Mouse (Mus musculus) erythroblast, embryonic 14.5 days (primary cell): ENCODE results near the gene Cdk5rap3. TPM values are rescaled to one million over a fixed set of nuclear protein-coding genes. Genes with fewer than 3 reads are reported as not detected.

ENCODE experiments used
- H3K27me3 ChIP-seq: 2 replicates; pipeline ENCODE4 v1.6.1; 2012; ENCODE audit warnings: inconsistent platforms; ENCODE audit not compliant: control insufficient read depth
- H3K36me3 ChIP-seq: 2 replicates; pipeline ENCODE4 v1.6.1; 2012; ENCODE audit warnings: mild to moderate bottlenecking, inconsistent platforms; ENCODE audit not compliant: control insufficient read depth
- H3K4me1 ChIP-seq: 2 replicates; pipeline ENCODE4 v1.6.1; 2012; ENCODE audit warnings: inconsistent platforms; ENCODE audit not compliant: control insufficient read depth
- H3K4me3 ChIP-seq: replicated peaks from 2 replicates; pipeline ENCODE3; 2012; ENCODE audit warnings: moderate library complexity, mild to moderate bottlenecking, inconsistent platforms
- H3K9me3 ChIP-seq: 2 replicates; pipeline ENCODE4 v1.6.1; 2012; ENCODE audit warnings: low read length, inconsistent platforms, mixed read lengths; ENCODE audit not compliant: control insufficient read depth
- GATA1 ChIP-seq: IDR thresholded peaks from 2 replicates; pipeline ENCODE4 v1.6.1; 2012; ENCODE audit warnings: low read length, inconsistent platforms, mixed read lengths
- TAL1 ChIP-seq: IDR thresholded peaks from 3 replicates; pipeline ENCODE4 v1.6.1; 2012; ENCODE audit warnings: low read length, inconsistent platforms, mixed read lengths
- polyA plus RNA-seq: library from polyadenylated mRNA; stranded (reverse); fragments of >175 nt; gene quantifications from 2 replicates; pipeline ENCODE4 v1.2.3, GENCODE M21; 2012

Cdk5rap3 gene
- polyA plus RNA-seq, 1 experiment: 4.8 TPM

- peaks cover 10% of the 10 kb centered on the region for H3K27me3 ChIP-seq
- no peak overlapping the region for H3K4me3 ChIP-seq
- H3K36me3 ChIP-seq: peaks cover 48% of the 10 kb centered on the region
- no peaks in the 10 kb centered on the region for H3K9me3 ChIP-seq
- peaks cover 15% of the 10 kb centered on the region for H3K4me1 ChIP-seq
- TF ChIP-seq GATA1: no peak
- no peak for TF ChIP-seq TAL1
Measured at GRCm38 (mm10) chr11:96906431-96907161, 9.7 kb downstream of the Cdk5rap3 start.

GRCm38 (mm10) chr11:96902639-96903635 lies 13.4 kb downstream of the Cdk5rap3 start:
- Histone ChIP-seq H3K36me3 (peaks cover 15% of the 10 kb centered on the region), H3K4me3 (no peak overlapping the region), H3K27me3 (peaks cover 10% of the 10 kb centered on the region), H3K9me3 (no peaks in the 10 kb centered on the region), H3K4me1 (peaks cover 25% of the 10 kb centered on the region)
- TF ChIP-seq GATA1 (no peak), TAL1 (no peak)

GRCm38 (mm10) chr11:96901332-96901731 lies 15.0 kb downstream of the Cdk5rap3 start:
- Histone ChIP-seq H3K27me3 (peaks cover 10% of the 10 kb centered on the region), H3K9me3 (no peaks in the 10 kb centered on the region), H3K4me1 (peaks cover 13% of the 10 kb centered on the region), H3K4me3 (no peak overlapping the region), H3K36me3 (no peaks in the 10 kb centered on the region)
- TF ChIP-seq GATA1: no peak
- TF ChIP-seq TAL1: no peak

- TF ChIP-seq GATA1 (no peak), TAL1 (no peak)
- H3K27me3 ChIP-seq: peaks cover 10% of the 10 kb centered on the region
- H3K36me3 ChIP-seq: no peaks in the 10 kb centered on the region
- H3K9me3 ChIP-seq: no peaks in the 10 kb centered on the region
- peaks cover 13% of the 10 kb centered on the region for H3K4me1 ChIP-seq
- H3K4me3 ChIP-seq: no peak overlapping the region
Measured at GRCm38 (mm10) chr11:96899449-96900306, 16.6 kb downstream of the Cdk5rap3 start.

GRCm38 (mm10) chr11:96895886-96896285 lies 20.4 kb downstream of the Cdk5rap3 start:
- Histone ChIP-seq H3K27me3 (no peaks in the 10 kb centered on the region), H3K36me3 (no peaks in the 10 kb centered on the region), H3K4me3 (no peak overlapping the region), H3K4me1 (peaks cover 13% of the 10 kb centered on the region), H3K9me3 (no peaks in the 10 kb centered on the region)
- TF ChIP-seq GATA1 (no peak), TAL1 (no peak)

- H3K36me3 ChIP-seq: no peaks in the 10 kb centered on the region
- H3K9me3 ChIP-seq: no peaks in the 10 kb centered on the region
- no peak for TF ChIP-seq GATA1
- TF ChIP-seq TAL1: no peak
- no peaks in the 10 kb centered on the region for H3K4me1 ChIP-seq
- no peak overlapping the region for H3K4me3 ChIP-seq
- no peaks in the 10 kb centered on the region for H3K27me3 ChIP-seq
Measured at GRCm38 (mm10) chr11:96893203-96893842, 23.0 kb downstream of the Cdk5rap3 start.

- Histone ChIP-seq H3K27me3 (no peaks in the 10 kb centered on the region), H3K36me3 (no peaks in the 10 kb centered on the region), H3K9me3 (no peaks in the 10 kb centered on the region), H3K4me3 (no peak overlapping the region), H3K4me1 (no peaks in the 10 kb centered on the region)
- no peak for TF ChIP-seq TAL1
Measured at GRCm38 (mm10) chr11:96891784-96892527, 24.3 kb downstream of the Cdk5rap3 start.

GRCm38 (mm10) chr11:96886942-96887546 lies 29.3 kb downstream of the Cdk5rap3 start:
- TF ChIP-seq TAL1 (no peak), GATA1 (no peak)
- Histone ChIP-seq H3K4me3 (no peak overlapping the region), H3K27me3 (peaks cover 3% of the 10 kb centered on the region), H3K9me3 (no peaks in the 10 kb centered on the region), H3K36me3 (no peaks in the 10 kb centered on the region), H3K4me1 (no peaks in the 10 kb centered on the region)
